Mouse (Mus musculus) testis, adult 2 months (tissue): ENCODE measurements around the gene Lcmt1. TPM values are rescaled to one million over a fixed set of nuclear protein-coding genes. Genes with fewer than 3 reads are reported as not detected.

Experiments used
- H3K27ac ChIP-seq: fragments of 200-500 bp; 2 replicates; pipeline ENCODE4 v1.5.1; 2012; ENCODE audit warnings: low read depth, low read length; ENCODE audit not compliant: control insufficient read depth, insufficient read depth
- H3K27me3 ChIP-seq: fragments of 200-500 bp; 2 replicates; pipeline ENCODE4 v1.6.1; 2012; ENCODE audit warnings: mild to moderate bottlenecking, low read length, moderate library complexity; ENCODE audit not compliant: control insufficient read depth, insufficient read depth
- H3K36me3 ChIP-seq: fragments of 200-500 bp; 2 replicates; pipeline ENCODE4 v1.6.1; 2012; ENCODE audit warnings: mild to moderate bottlenecking, low read length; ENCODE audit not compliant: control insufficient read depth, insufficient read depth
- H3K4me1 ChIP-seq: fragments of 200-500 bp; 2 replicates; pipeline ENCODE4 v1.6.1; 2012; ENCODE audit warnings: low read length; ENCODE audit not compliant: control insufficient read depth, insufficient read depth
- H3K4me3 ChIP-seq: fragments of 200-500 bp; 2 replicates; pipeline ENCODE4 v1.5.1; 2012; ENCODE audit warnings: low read depth, mild to moderate bottlenecking, low read length, moderate library complexity, mixed read lengths; ENCODE audit not compliant: control insufficient read depth
- CTCF ChIP-seq: fragments of 200-500 bp; IDR thresholded peaks from 2 replicates; pipeline ENCODE4 v1.5.1; 2012; ENCODE audit warnings: low read depth, mild to moderate bottlenecking, inconsistent platforms, low read length, moderate library complexity; ENCODE audit not compliant: control insufficient read depth, insufficient read depth, insufficient replicate concordance
- POLR2A ChIP-seq: fragments of 200-500 bp; IDR thresholded peaks from 2 replicates; pipeline ENCODE4 v1.6.1; 2012; ENCODE audit warnings: low read depth, mild to moderate bottlenecking, inconsistent platforms, low read length, moderate library complexity; ENCODE audit not compliant: control insufficient read depth
- polyA plus RNA-seq: library from polyadenylated mRNA; depleted of rRNA; stranded (reverse); fragments of >200 nt; gene quantifications from 2 replicates; pipeline ENCODE4 v1.2.3, GENCODE M21; 2012

The Lcmt1 gene
- polyA plus RNA-seq, 1 experiment: 33.6 TPM

GRCm38 (mm10) chr7:123389686-123390280, 20.2 kb downstream of the Lcmt1 start:
- no peaks in the 10 kb centered on the region; the same call in 1 of the 2 replicates for H3K36me3 ChIP-seq

GRCm38 (mm10) chr7:123394271-123394670, 24.7 kb downstream of the Lcmt1 start:
- Histone ChIP-seq H3K36me3 (no peaks in the 10 kb centered on the region; the same call in 1 of the 2 replicates), H3K4me1 (no peaks in the 10 kb centered on the region), H3K4me3 (no peak overlapping the region), H3K27me3 (no peaks in the 10 kb centered on the region), H3K27ac (no peak overlapping the region)
- TF ChIP-seq POLR2A: no peak
- no peak for TF ChIP-seq CTCF

More at GRCm38 (mm10) chr7:123389686-123390280, 20.2 kb downstream of the Lcmt1 start:
- no peaks in the 10 kb centered on the region for H3K4me1 ChIP-seq
- no peaks in the 10 kb centered on the region for H3K27me3 ChIP-seq
- H3K4me3 ChIP-seq: no peak overlapping the region
- no peak overlapping the region for H3K27ac ChIP-seq
- no peak for TF ChIP-seq CTCF
- no peak for TF ChIP-seq POLR2A

- no peak for TF ChIP-seq POLR2A
- no peak for TF ChIP-seq CTCF
- H3K36me3 ChIP-seq: no peaks in the 10 kb centered on the region
These were observed 27.3 kb downstream of the Lcmt1 start for GRCm38 (mm10) chr7:123396900-123397299.

GRCm38 (mm10) chr7:123397369-123397768, 27.8 kb downstream of the Lcmt1 start:
- Histone ChIP-seq H3K27me3 (no peaks in the 10 kb centered on the region), H3K4me1 (no peaks in the 10 kb centered on the region), H3K4me3 (no peak overlapping the region), H3K27ac (no peak overlapping the region), H3K36me3 (no peaks in the 10 kb centered on the region)
- no peak for TF ChIP-seq CTCF
- TF ChIP-seq POLR2A: no peak

More at GRCm38 (mm10) chr7:123396900-123397299, 27.3 kb downstream of the Lcmt1 start:
- Histone ChIP-seq H3K27me3 (no peaks in the 10 kb centered on the region), H3K27ac (no peak overlapping the region), H3K4me3 (no peak overlapping the region), H3K4me1 (no peaks in the 10 kb centered on the region)

GRCm38 (mm10) chr7:123397931-123398330, 28.3 kb downstream of the Lcmt1 start:
- no peak overlapping the region for H3K4me3 ChIP-seq
- no peaks in the 10 kb centered on the region for H3K36me3 ChIP-seq
- TF ChIP-seq POLR2A (no peak), CTCF (no peak)
- H3K27ac ChIP-seq: no peak overlapping the region
- H3K27me3 ChIP-seq: no peaks in the 10 kb centered on the region
- no peaks in the 10 kb centered on the region for H3K4me1 ChIP-seq

GRCm38 (mm10) chr7:123398828-123399227, 29.2 kb downstream of the Lcmt1 start:
- Histone ChIP-seq H3K27me3 (no peaks in the 10 kb centered on the region), H3K4me3 (no peak overlapping the region), H3K27ac (no peak overlapping the region), H3K36me3 (no peaks in the 10 kb centered on the region), H3K4me1 (no peaks in the 10 kb centered on the region)
- no peak for TF ChIP-seq POLR2A
- no peak for TF ChIP-seq CTCF

- H3K36me3 ChIP-seq: peaks cover 1% of the 10 kb centered on the region; the same call in 1 of the 2 replicates
- no peak for TF ChIP-seq POLR2A
- H3K27me3 ChIP-seq: no peaks in the 10 kb centered on the region
- no peak overlapping the region for H3K4me3 ChIP-seq
- no peaks in the 10 kb centered on the region for H3K4me1 ChIP-seq
- H3K27ac ChIP-seq: no peak overlapping the region
These were observed 29.7 kb downstream of the Lcmt1 start for GRCm38 (mm10) chr7:123399286-123399685.
